Mouse (Mus musculus) WW6 (cell line): ENCODE measurements around the gene Cox4i2.
A peak's percentile ranks its signal among the peaks of the same experiment; 100 is the strongest.

Experiments
- DNase-seq: peaks from one replicate; pipeline ENCODE4 v3.0.0-alpha.2; 2013; ENCODE audit warnings: low read depth, low spot score

The Cox4i2 gene

GRCm38 (mm10) chr2:152753944-152754711 is at the start of gene Cox4i2:
TSS of gene Cox4i2 (plus strand) at chr2:152754173.
- DNase-seq, result no peak

- no peak for DNase-seq
Observed at GRCm38 (mm10) chr2:152704256-152704605, 49.7 kb upstream of the Cox4i2 start.

- no peak for DNase-seq
Observed at GRCm38 (mm10) chr2:152704811-152705370, 49.1 kb upstream of the Cox4i2 start.

GRCm38 (mm10) chr2:152705993-152706571 is 47.9 kb upstream of the Cox4i2 start:
- no peak for DNase-seq

GRCm38 (mm10) chr2:152707186-152707585 is 46.8 kb upstream of the Cox4i2 start:
- no peak for DNase-seq

- DNase-seq, result peak; percentile 79
Observed at GRCm38 (mm10) chr2:152707627-152708026, 46.3 kb upstream of the Cox4i2 start.

GRCm38 (mm10) chr2:152709066-152709465 is 44.9 kb upstream of the Cox4i2 start:
- no peak for DNase-seq

GRCm38 (mm10) chr2:152716241-152716772 is 37.7 kb upstream of the Cox4i2 start:
- no peak for DNase-seq

GRCm38 (mm10) chr2:152717652-152718051 is 36.3 kb upstream of the Cox4i2 start:
- DNase-seq, result no peak

- no peak for DNase-seq
Observed at GRCm38 (mm10) chr2:152718076-152718475, 35.9 kb upstream of the Cox4i2 start.

GRCm38 (mm10) chr2:152723651-152724331 is 30.2 kb upstream of the Cox4i2 start:
- DNase-seq, result no peak

- no peak for DNase-seq
Observed at GRCm38 (mm10) chr2:152724332-152724723, 29.6 kb upstream of the Cox4i2 start.

GRCm38 (mm10) chr2:152725178-152725750 is 28.7 kb upstream of the Cox4i2 start:
- DNase-seq, result no peak

- DNase-seq, result no peak
Observed at GRCm38 (mm10) chr2:152726213-152726612, 27.8 kb upstream of the Cox4i2 start.

- DNase-seq, result no peak
Observed at GRCm38 (mm10) chr2:152726751-152727335, 27.1 kb upstream of the Cox4i2 start.

- no peak for DNase-seq
Observed at GRCm38 (mm10) chr2:152727795-152728510, 26.0 kb upstream of the Cox4i2 start.

GRCm38 (mm10) chr2:152728594-152728993 is 25.4 kb upstream of the Cox4i2 start:
- DNase-seq, result no peak

GRCm38 (mm10) chr2:152729013-152729635 is 24.8 kb upstream of the Cox4i2 start:
- DNase-seq, result no peak

- no peak for DNase-seq
Observed at GRCm38 (mm10) chr2:152729636-152730020, 24.3 kb upstream of the Cox4i2 start.

GRCm38 (mm10) chr2:152733201-152733600 is 20.8 kb upstream of the Cox4i2 start:
- DNase-seq, result no peak
